Mouse (Mus musculus): ENCODE data around the gene Mgea5. TPM values are rescaled to one million over a fixed set of nuclear protein-coding genes. Genes with fewer than 3 reads are reported as not detected.

Gene Mgea5
- polyA plus RNA-seq, 1 experiment from 2014 or later = 86.3 TPM

- no peak for ATAC-seq
- POLR2A ChIA-PET = no interaction called here
- peaks cover 48% of the 10 kb centered on the region for H3K27me3 ChIP-seq
- CTCF ChIA-PET = interaction anchor here (1.0 to 1.3 kb wide), 2 partner anchors 33 to 169 kb away, joined by 3 to 4 read pairs; no protein-coding TSS in a partner anchor
- TF ChIP-seq CTCF (IDR thresholded peaks at IDR 0.05) = no peak
- in situ Hi-C loops (cut with MboI; ENCODE audit: low pct_unique_long_range_greater_than_20kb) = loop anchor here (10.0 kb wide), 1 partner anchor 518 kb away; no protein-coding TSS in a partner anchor
- no peak for DNase-seq (ENCODE audit: low read depth, low spot score)
These were observed 40.6 kb downstream of the Mgea5 start for GRCm38 (mm10) chr19:45742984-45743575.

- POLR2A ChIA-PET = no interaction called here
- DNase-seq (ENCODE audit: low read depth, low spot score) (no peak), ATAC-seq (no peak)
- peaks cover 54% of the 10 kb centered on the region for H3K27me3 ChIP-seq
- CTCF ChIA-PET = no interaction called here
- no peak for TF ChIP-seq CTCF (IDR thresholded peaks at IDR 0.05)
- in situ Hi-C loops (cut with MboI; ENCODE audit: low pct_unique_long_range_greater_than_20kb) = loop anchor here (10.0 kb wide), 1 partner anchor 518 kb away; no protein-coding TSS in a partner anchor
These were observed 41.2 kb downstream of the Mgea5 start, which contains the start of gene Fgf8 for GRCm38 (mm10) chr19:45742218-45742983. Gene Fgf8 (minus strand): TSS chr19:45742915.

GRCm38 (mm10) chr19:45741431-45742217 lies 42.0 kb downstream of the Mgea5 start:
- CTCF ChIA-PET = no interaction called here

GRCm38 (mm10) chr19:45740817-45741216 lies 42.8 kb downstream of the Mgea5 start:
- POLR2A ChIA-PET = no interaction called here
- TF ChIP-seq CTCF (IDR thresholded peaks at IDR 0.05) = no peak
- in situ Hi-C loops (cut with MboI; ENCODE audit: low pct_unique_long_range_greater_than_20kb) = loop anchor here (10.0 kb wide), 1 partner anchor 516 kb away; no protein-coding TSS in a partner anchor

More at GRCm38 (mm10) chr19:45741431-45742217, 42.0 kb downstream of the Mgea5 start:
- peaks cover 60% of the 10 kb centered on the region for H3K27me3 ChIP-seq
- ATAC-seq (no peak), DNase-seq (ENCODE audit: low read depth, low spot score) (no peak)
- no peak for TF ChIP-seq CTCF (IDR thresholded peaks at IDR 0.05)
- in situ Hi-C loops (cut with MboI; ENCODE audit: low pct_unique_long_range_greater_than_20kb) = loop anchor here (10.0 kb wide), 1 partner anchor 517 kb away; no protein-coding TSS in a partner anchor
- POLR2A ChIA-PET = no interaction called here

DNA sequence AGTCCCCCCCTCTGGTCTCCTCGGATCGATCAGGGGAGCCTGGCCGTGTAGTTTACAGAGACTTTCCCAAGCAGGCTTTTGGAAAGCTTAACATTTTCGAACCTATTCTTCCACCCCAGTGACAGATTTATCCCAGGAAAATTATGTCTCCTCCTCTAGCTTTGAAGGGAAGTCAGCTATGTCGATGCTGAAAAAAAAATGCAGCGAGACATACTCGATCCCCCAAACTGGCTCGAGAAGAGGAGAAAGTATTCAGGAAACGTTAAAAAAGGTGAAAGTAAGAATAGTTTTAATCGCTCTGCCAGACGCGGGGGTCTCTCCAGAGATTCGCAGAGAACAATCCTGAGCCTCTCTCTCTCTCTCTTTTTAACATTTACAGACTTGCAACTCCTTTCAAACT lies 43.4 kb downstream of the Mgea5 start:
- peaks cover 60% of the 10 kb centered on the region for H3K27me3 ChIP-seq
- in situ Hi-C loops (cut with MboI; ENCODE audit: low pct_unique_long_range_greater_than_20kb) = loop anchor here (10.0 kb wide), 1 partner anchor 515 kb away; no protein-coding TSS in a partner anchor
- no peak for DNase-seq (ENCODE audit: low read depth, low spot score)
- ChIA-PET POLR2A (no interaction called here), CTCF (interaction anchor here (1.7 kb wide), 1 partner anchor 166 kb away, joined by 4 read pairs; no protein-coding TSS in a partner anchor)
- no peak for TF ChIP-seq CTCF (IDR thresholded peaks at IDR 0.05)
- no peak for ATAC-seq

More at GRCm38 (mm10) chr19:45740817-45741216, 42.8 kb downstream of the Mgea5 start:
- peaks cover 60% of the 10 kb centered on the region for H3K27me3 ChIP-seq
- CTCF ChIA-PET = interaction anchor here (1.7 kb wide), 1 partner anchor 167 kb away, joined by 4 read pairs; no protein-coding TSS in a partner anchor
- DNase-seq (ENCODE audit: low read depth, low spot score) (no peak), ATAC-seq (no peak)

GRCm38 (mm10) chr19:45738521-45738920 lies 45.1 kb downstream of the Mgea5 start:
- DNase-seq (ENCODE audit: low read depth, low spot score) (no peak), ATAC-seq (no peak)
- in situ Hi-C loops (cut with MboI; ENCODE audit: low pct_unique_long_range_greater_than_20kb) = no loop called here
- H3K27me3 ChIP-seq = peaks cover 64% of the 10 kb centered on the region
- ChIA-PET POLR2A (no interaction called here), CTCF (interaction anchor here (1.2 to 1.5 kb wide), 2 partner anchors 8 kb away, joined by 4 to 8 read pairs; no protein-coding TSS in a partner anchor)
- TF ChIP-seq CTCF (IDR thresholded peaks at IDR 0.05) = no peak

- ATAC-seq (no peak), DNase-seq (ENCODE audit: low read depth, low spot score) (no peak)
- peaks cover 59% of the 10 kb centered on the region for H3K27me3 ChIP-seq
- no peak for TF ChIP-seq CTCF (IDR thresholded peaks at IDR 0.05)
- in situ Hi-C loops (cut with MboI; ENCODE audit: low pct_unique_long_range_greater_than_20kb) = no loop called here
- ChIA-PET POLR2A (no interaction called here), CTCF (interaction anchor here (1.2 to 1.5 kb wide), 2 partner anchors 8 to 9 kb away, joined by 4 to 8 read pairs; no protein-coding TSS in a partner anchor)
These were observed 45.7 kb downstream of the Mgea5 start for GRCm38 (mm10) chr19:45737846-45738484.

DNA sequence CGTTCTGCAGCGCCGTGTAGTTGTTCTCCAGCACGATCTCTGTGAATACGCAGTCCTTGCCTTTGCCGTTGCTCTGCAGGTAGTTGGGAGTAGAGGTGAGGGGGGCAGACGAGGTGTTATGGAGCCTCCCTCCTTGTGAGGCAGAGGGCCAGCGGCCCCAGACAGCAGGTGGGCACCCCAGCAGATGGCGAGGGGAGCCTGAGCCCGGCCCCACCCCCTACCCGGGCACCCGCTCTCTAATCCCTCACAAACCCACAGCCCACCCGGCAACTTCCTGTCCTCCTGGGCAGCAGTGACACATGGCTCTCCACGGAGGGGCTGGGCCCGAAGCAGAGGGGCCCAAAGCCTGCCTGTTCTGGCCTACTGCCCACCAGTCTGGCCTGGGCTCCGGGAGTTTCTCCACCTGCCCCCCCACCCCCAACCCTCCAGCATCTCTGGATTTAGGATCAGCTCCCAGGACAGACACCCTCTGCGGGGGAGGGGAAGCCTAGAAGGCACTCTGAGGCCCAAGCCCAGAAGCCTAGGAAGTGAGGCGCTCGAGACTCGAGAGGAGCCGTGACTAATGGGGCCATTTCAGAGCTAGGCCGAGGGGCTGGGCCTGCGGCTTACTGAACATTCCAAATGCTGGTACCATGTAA lies 46.3 kb downstream of the Mgea5 start:
- TF ChIP-seq CTCF (IDR thresholded peaks at IDR 0.05) = no peak
- CTCF ChIA-PET = interaction anchor here (1.2 to 1.5 kb wide), 2 partner anchors 7 to 10 kb away, joined by 4 to 8 read pairs; no protein-coding TSS in a partner anchor
- in situ Hi-C loops (cut with MboI; ENCODE audit: low pct_unique_long_range_greater_than_20kb) = no loop called here
- POLR2A ChIA-PET = no interaction called here
- DNase-seq (ENCODE audit: low read depth, low spot score) (no peak), ATAC-seq (no peak)
- peaks cover 61% of the 10 kb centered on the region for H3K27me3 ChIP-seq

DNA sequence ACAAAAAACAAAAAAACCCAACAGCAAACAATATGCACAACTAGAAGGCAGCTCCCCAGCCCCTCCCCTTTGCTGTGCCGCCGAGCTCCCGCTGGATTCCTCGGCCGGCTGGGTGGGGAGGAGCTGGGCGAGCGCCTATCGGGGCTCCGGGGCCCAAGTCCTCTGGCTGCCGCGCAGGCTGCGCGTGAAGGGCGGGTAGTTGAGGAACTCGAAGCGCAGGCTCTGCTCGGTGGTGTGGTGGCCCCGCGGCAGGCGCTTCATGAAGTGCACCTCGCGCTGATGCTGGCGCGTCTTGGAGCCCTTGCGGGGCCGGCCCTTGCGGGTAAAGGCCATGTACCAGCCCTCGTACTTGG lies 46.8 kb downstream of the Mgea5 start:
- ATAC-seq (no peak), DNase-seq (ENCODE audit: low read depth, low spot score) (no peak)
- ChIA-PET CTCF (no interaction called here), POLR2A (no interaction called here)
- peaks cover 56% of the 10 kb centered on the region for H3K27me3 ChIP-seq
- no peak for TF ChIP-seq CTCF (IDR thresholded peaks at IDR 0.05)
- in situ Hi-C loops (cut with MboI; ENCODE audit: low pct_unique_long_range_greater_than_20kb) = no loop called here

Data from Patski (cell line).